Mouse (Mus musculus): ENCODE measurements around the gene Ndufs1. TPM values are rescaled to one million over a fixed set of nuclear protein-coding genes. Genes with fewer than 3 reads are reported as not detected.

Ndufs1 gene
- 100 to 1,000 TPM; 379 to 450 TPM for total RNA-seq (2021)
- long read RNA-seq, experiment 1, transcript Ndufs1-201 (19 exons, 2,661 nt), result major isoform, 227 of 557 reads
- long read RNA-seq, experiment 1, transcript Ndufs1-213 (1 exons, 1,366 nt), result minor isoform, 6 of 557 reads
- long read RNA-seq, experiment 1, transcript Ndufs1-203 (19 exons, 2,590 nt), result minor isoform, 102 of 557 reads
- long read RNA-seq, experiment 1, partial matches to known transcripts, result 20 of 557 reads
- long read RNA-seq, experiment 1, other reads (novel, unspliced or antisense), result 199 of 557 reads
- long read RNA-seq, experiment 2, transcript Ndufs1-201 (19 exons, 2,661 nt), result major isoform, 130 of 370 reads
- long read RNA-seq, experiment 2, transcript Ndufs1-203 (19 exons, 2,590 nt), result minor isoform, 85 of 370 reads
- long read RNA-seq, experiment 2, partial matches to known transcripts, result 24 of 370 reads
- long read RNA-seq, experiment 2, other reads (novel, unspliced or antisense), result 128 of 370 reads

DNA sequence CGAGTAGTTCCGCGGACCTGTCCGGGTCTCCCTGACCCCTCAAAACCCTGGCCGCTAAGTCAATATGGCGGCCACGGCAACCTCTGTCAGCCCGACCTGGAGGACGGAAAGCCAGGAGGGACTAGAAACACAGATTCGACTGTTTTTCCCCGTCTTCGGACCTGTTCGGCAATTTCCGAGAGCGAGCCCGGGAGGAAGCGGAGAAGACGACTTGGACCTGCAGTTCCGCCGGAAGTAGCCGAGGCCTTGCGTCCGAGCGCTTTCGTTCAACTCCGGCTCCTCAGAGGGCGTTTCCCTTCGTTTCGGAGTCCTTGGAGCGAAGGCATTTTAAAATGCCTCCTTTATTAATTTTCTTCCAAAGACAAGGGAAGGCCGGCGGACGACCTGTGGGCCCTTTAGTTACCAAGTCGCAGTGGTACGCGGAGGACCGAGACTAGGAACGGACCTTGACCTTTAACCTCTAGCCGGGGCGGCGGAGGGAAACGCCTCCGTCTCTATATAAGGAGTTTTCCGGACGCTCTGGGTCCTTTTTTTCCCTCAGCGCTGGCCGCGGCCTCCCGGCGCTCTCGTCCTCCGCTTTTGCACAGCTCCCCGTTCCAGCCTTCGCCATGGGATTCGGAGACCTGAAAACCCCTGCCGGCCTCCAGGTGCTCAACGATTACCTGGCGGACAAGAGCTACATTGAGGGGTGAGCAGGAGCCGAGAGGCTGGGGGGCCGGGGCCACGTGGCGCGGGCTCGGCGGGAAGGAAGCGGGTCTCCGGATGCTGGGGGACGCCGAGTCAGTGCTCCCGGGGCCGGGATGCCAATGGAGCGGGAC lies at the start of gene Ndufs1, which contains the start of gene Eef1b2:
Ndufs1 (minus strand) TSS at position 230 of the 818 bp plus-strand sequence.
Eef1b2 (plus strand) TSS at position 222 of the 818 bp plus-strand sequence.
- peak; percentile 98 for DNase-seq

- DNase-seq, result no peak
Observed at GRCm38 (mm10) chr1:63225890-63226289, 49.3 kb upstream of the Ndufs1 start.

DNA sequence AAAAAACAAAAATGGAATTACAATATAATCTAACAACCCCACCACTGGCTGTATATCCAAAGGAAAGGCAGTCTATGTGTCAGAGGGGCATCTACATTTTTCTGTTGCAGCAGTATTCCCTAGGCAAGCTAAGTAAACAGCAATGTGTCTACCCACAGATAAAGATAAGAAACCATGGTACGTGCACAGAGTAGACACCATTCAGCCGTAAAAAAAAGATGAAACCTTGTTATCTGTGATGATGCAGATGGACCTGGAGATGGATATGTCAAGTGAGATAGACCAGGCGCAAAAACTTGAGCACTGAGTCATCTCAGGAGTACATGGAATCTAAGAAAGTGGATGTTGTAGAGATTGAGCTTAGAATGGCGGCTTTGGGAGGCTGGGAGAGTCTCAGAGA lies 48.4 kb upstream of the Ndufs1 start:
- DNase-seq, result no peak

DNA sequence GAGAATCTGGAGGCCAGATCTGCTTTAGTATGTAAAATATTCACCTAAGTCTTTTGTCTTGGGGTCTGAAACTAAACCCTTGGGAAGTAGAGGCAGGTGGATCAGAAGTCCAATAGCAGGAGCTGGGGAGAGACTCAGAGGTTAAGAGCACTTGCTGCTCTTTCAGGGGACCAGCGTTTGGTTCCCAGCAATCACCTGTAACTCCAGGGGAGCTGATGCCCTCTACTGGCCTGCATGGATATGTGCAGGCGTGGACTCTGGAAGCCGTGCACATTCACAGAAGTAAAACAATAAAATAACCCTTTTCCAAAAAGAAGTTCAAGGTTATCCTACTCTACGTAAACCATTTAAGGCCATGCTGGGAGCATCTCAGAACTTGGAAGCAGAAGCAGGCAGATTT lies 42.6 kb upstream of the Ndufs1 start:
- no peak for DNase-seq

- DNase-seq, result no peak
Observed at GRCm38 (mm10) chr1:63214631-63215030, 38.0 kb upstream of the Ndufs1 start.

GRCm38 (mm10) chr1:63214271-63214558 lies 37.6 kb upstream of the Ndufs1 start, which contains the start of gene Gpr1:
Gpr1 (minus strand) TSS chr1:63214543.
- DNase-seq, result no peak

DNA sequence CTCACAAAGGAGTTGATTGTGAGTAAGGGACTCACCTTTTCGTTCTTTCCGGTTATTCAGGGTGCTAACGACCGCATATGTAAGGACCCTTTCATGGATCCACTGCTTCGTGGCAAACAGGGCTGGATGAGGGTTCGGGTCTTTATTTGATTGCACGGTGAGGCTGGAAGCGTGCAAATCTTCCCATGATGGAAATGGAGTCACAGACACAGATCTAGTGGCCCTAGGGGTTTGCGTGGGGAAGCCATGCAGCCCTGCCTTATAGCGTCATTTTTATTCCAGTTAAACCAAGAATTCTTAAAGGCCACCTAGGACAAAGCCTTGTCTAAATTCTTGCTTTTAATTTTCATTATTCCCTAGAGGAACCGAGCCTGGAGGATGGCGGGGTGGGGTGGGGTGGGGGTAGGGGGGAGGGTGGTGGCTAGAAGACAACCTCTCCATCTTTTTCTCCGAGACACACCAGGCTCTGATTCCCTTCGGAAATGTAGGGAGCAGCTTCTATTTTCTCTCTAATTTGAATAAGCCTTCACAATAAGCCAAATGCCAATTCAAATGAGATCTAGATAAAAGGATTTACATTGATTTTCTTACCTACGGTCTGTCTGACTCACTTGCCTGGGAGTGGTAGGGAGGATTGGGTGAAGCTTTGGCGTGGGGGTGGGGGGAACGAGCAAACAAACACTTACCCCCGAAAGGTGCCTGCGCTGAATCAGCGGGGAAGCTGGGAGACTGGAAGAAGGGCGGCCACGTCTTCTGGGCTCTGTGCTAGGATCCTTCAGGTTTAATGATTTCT lies 37.0 kb upstream of the Ndufs1 start:
- no peak for DNase-seq

DNA sequence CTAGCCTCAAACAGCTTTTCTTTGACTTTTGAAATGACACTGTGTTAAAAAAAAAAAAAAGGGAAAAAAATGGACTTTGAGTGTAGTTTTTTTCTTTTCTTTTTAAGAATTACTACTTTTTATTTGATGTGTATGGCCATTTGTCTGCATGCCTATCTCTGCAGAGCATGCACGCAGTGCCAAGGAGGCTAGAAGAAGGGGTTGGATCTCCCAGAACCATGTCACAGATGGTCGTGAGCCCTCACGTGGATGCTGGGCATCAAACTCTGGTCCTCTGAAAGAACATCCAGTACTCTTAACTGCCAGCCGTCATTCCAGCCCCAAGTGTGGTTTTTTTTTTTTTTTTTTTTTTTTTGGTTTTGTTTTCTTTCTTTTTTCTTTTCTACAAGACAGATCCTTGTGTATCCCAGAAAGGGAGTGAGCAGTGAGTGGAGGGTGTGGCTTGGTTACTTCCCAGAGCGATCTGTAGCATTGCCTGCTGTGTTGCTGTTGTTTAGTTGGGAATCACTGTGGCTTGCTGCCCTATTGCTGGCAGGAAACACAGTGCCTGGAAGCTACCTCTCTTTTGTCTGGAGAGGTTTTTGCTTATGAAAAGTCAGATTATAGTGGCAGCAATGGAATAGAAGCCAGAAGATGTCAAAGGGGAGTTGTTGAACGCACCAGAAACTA lies 33.4 kb upstream of the Ndufs1 start:
- no peak for DNase-seq

DNA sequence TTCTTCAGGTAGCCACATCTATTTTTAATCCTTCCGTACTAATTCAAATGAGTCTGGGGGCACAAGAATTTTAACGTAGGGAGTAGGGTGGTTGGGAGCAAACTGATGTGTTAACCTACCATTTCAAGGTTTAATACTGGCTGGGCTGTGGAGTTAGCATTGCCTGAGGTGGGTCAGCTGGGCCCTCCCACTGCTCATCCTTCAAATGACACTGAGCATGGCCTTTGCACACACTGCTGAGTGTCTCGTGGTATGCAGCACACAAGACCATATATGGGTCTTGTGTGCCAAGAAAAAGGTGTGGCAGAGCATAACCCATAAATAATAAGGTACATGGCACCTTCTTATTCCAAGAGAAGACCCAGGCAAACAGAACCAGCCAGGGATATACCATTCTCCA lies 31.0 kb upstream of the Ndufs1 start:
- DNase-seq, result no peak

- no peak for DNase-seq
Observed at GRCm38 (mm10) chr1:63204660-63205394, 28.2 kb upstream of the Ndufs1 start.

DNA sequence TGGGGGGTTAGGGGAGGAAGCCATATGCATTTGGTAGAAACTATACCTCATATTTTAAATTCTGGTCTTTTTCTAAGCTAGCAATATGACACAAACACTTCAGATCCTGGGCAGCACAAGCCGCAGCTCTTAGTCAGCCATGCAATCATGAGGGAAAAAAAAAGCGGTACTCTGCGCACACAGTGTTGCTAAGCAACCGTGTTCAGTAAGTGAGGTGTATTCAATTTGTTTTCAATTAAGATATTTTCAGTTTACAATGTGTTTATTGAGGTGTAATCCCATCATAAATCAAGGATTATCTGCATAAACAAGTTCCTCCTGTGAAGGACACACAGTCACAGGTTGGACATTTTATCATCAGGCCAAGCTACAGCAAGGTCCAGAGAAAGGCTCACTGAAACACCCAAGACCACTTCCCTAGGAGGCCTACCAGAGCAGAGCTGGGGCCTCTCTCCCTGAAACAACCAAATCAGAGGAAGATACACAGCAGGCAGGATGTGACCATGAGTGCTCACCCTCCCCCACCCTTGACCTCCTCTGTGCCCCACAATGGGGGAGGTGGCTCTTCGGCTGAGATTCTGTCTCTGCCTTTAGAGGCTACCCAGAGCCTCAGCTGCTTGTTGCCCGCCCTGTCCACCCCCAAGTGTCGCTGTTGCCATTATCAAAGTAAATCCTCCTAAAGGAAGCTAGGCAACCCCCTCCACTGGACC lies 27.5 kb upstream of the Ndufs1 start:
- peak; percentile 32 for DNase-seq

DNA sequence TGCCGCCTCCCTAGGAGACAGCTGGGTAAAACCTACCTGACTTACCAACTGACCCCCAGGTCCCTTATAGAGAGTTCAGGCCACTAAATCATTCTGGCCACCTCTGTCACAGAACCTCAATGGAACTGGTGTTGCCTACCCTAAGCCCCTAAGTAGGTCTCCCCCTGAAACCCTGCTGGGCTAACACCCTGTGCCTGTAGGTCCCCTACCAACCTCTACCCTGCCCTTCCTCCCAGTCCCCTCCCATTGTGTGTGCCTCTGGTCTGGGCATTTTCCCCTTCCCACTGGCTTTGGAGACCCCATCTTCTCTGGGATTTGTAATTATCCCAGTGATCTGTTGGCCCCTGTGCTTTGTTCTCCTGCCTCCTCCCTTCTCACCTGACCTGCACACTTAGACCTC lies 26.8 kb upstream of the Ndufs1 start:
- no peak for DNase-seq

- DNase-seq, result no peak
Observed at GRCm38 (mm10) chr1:63201672-63202071, 25.0 kb upstream of the Ndufs1 start.

- no peak for DNase-seq
Observed at GRCm38 (mm10) chr1:63200322-63200721, 23.7 kb upstream of the Ndufs1 start.

- no peak for DNase-seq
Observed at GRCm38 (mm10) chr1:63199387-63199786, 22.8 kb upstream of the Ndufs1 start.

DNA sequence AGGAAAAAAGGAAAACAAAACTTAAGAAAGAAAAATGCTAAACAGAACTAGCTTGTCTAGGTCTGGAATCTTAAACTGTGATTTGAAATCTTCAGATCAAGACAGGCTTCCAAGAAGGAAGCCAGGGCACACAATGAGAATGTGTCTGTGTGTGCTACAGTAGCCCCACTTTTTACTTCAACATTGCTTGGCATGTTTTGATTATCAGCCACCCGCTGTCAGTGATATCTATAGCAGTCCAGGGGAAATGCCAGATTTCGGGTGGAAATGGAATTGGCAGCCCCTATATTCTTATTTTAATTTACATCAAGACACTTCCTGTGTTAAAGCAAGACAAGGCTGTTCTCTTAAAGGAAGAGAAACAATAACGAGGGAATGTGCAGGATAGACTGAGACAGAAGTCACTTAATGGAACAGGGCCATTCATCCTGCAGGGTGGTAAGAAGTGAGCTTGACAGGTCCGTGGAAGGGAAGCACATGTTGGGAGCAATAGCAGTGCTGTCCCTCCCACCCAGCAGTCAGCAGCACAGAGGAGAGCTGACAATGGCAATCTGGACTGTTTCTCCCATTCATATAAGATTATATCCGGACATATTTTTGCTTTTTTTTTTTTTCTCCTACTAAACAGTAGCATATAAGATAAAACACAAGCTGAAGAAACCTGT lies 19.3 kb upstream of the Ndufs1 start:
- DNase-seq, result no peak

DNA sequence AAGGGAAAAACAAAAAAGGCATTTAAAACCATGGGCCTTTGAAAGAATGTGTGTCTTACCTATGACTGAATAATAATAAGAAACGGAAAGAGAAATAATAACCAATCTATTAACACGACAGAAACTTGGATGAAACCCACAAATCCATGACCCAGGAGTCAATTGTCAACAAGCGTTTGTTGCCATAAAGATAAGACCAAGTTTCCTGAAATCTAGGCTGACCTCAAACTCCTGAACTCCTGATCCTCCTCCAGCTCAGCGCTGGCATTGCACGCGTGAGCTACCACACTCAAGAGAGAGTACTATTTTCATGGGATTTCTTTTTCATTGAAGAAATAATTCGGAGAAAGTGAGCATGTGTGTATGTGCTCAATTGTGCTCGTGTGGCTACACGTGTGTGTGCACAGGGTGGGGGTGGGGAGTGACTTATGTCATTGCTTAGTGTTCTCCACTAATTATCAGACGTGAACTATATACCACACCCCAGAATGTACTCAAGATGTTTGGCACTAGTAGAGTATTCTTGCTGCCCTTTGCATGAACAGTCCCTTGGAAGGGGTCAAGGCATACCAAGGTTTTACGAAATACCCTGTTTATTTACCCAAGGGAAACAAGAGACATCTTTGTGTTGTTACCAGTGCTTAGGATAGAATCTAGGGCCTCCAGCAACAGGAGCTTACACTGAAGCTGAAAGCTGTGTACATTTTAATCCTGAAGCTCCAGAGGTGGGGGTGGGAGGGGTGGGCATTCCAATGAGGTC lies 15.9 kb upstream of the Ndufs1 start:
- no peak for DNase-seq

- peak; percentile 29 for DNase-seq
Observed at GRCm38 (mm10) chr1:63190851-63191250, 14.2 kb upstream of the Ndufs1 start.

GRCm38 (mm10) chr1:63188536-63188935 lies 11.9 kb upstream of the Ndufs1 start:
- DNase-seq, result no peak

Measured in adrenal gland, postnatal 10 days (tissue).